Mouse (Mus musculus) CH12F3 (cell line): Measurements from ENCODE around the gene Nsf.

ENCODE experiments used
- in situ Hi-C: fragments of 300-500 bp; cut with MboI; formaldehyde crosslinking; loops from 2 replicates; pipeline ENCODE4 v1.14.3; 2020; ENCODE audit warnings: low sequenced_read_pairs

The Nsf gene

DNA sequence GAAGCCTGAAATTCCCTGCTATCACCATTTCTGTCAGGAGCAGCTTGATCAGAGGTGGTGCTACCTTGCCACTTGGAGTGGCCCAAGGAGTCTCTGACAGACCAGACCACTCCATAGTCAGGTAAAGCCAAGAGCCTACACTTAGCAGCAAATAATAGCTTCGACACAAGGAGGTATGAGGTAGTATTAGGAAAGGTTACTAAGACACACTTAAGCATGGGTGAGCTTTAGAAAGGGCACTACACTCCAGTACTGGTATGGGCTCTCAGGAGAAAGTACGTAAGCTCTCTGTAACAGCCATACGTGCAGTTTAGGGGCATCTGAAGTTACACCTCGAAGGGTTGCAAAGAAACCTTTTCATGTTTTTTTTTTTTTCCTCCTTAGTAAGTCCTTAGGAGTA, 11.1 kb downstream of the Nsf start:
- in situ Hi-C loops, result no loop called here

GRCm38 (mm10) chr11:103941351-103941750, 12.5 kb downstream of the Nsf start:
- in situ Hi-C loops, result no loop called here

DNA sequence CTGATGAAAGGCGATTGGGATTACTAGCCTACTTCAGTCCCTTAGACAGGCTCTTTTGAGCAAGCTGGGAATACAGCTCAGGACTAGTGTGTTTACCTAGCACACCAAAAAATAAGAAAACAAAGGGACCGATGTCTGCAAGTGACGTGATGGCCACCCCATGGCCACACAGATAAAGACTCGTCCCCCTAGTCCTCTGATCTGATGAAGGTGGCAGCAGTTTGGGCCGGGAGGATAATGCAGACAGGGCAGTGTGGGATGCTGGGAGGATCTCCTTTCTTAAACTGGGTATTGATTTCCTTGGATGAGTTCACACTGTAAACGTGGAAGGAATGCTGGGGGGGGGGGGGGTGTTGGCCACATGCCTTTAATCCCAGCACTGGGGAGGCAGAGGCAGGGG, 13.0 kb downstream of the Nsf start:
- in situ Hi-C loops, result no loop called here

DNA sequence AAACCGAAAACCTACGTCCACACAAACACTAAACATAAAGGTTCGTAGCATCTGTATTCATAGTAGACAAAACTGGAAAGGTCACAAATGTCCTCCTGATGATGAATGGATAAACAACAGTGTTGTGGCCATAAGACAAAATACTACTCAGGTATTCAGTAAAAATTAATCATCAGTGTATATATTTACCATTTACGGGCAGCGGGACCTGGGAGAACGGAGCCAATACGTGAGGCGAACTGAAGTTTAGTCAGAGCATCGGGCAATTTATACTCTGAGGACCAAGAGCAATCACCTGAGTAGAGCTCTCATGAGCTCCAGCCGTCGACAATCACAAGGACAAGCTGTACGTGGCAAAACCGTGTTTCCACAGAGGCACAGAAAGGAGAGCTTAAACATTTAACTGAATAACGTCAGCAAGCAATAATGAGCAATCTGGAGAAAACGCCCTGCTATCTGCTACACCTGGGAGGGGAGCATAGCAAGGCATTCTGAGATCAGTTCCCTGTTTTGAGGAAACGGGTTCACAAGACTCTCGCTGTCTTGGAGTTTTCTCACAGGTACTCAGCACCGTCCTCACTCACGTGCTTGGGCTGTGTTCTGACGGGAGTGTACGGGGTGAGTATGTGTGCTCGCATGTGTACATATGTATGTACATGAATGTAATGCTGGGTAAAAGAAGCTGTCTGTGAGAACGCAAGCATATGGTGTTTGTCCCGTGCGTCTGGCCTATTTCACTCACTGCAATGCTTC, 15.7 kb downstream of the Nsf start:
- in situ Hi-C loops, result no loop called here

DNA sequence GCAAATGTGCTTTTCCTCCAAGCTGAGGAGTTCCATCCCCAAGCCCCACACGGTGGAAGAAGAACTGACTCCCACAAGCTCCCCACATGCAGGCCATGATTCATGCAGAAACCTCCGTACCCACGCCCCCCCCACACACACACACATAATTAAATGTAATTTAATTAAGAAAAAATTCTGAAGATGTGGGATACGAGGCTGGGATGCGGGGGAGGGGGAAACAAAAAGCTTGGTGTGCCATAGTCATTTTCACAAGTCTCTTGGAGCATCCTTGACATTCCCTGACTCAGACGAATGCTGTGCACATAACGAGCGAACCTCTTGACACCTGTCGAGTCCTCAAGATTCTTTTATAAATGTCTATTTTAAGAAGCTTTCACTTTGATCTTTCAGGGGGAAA, 16.4 kb downstream of the Nsf start:
- in situ Hi-C loops, result no loop called here

- in situ Hi-C loops, result no loop called here
These were observed 18.1 kb downstream of the Nsf start for GRCm38 (mm10) chr11:103935717-103936116.

DNA sequence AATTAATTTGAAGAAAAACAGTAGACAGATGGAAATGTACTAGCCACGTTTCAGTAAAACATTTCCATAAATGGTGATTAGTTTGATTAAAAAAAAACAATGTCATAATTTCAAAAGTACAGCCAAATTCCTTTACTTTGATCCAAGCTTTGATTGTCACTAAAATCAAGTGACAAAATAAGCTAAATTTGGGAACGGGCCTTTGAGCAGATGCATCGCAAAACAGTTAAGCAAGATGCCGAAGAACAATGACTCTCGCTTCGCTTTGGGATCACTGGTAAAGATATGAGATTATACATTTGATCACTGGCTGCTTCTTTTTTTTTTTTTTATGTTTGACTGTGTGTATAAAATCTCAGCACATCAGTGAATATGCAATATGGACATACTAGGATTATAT, 20.0 kb downstream of the Nsf start:
- in situ Hi-C loops, result no loop called here

GRCm38 (mm10) chr11:103923957-103924356, 29.9 kb downstream of the Nsf start:
- in situ Hi-C loops, result no loop called here

- in situ Hi-C loops, result no loop called here
These were observed 30.6 kb downstream of the Nsf start for GRCm38 (mm10) chr11:103923272-103923671.

DNA sequence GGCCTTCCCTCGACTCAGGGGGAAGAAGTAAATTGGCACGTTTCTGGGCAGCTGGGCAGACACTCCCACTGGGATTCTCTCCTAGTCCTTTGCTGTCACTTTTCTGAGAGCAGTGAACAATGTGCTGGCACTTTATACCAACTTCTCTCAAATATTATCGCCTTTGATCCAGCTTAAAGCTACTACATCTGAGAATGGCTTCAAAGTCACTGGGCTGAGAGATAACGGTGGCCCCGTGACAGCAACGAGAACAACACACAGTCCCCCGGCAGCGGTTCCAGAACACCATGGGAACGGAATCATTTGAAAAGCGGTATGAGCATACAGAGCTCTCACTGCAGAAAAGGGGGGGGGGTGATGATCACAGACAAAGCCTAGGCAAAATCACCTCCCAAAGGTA, 31.0 kb downstream of the Nsf start:
- in situ Hi-C loops, result no loop called here

DNA sequence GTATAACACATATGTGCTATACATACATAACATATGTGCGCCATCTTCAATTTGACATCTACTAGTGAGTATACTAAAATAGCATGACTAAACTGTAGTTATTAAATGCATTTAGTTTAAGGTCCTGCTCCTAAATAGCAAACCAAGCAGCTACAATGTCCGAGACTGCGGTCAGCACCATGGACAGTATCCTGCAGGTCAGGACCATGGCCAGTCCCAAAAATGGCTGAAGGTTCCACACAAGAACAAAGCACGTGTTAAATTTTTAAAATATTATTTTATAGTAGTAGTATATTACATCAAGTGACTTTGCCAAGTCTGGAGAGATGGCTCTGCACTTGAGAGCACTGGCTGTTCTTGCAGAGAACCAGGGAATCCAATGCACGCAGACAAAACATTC, 33.2 kb downstream of the Nsf start:
- in situ Hi-C loops, result no loop called here

GRCm38 (mm10) chr11:103916807-103917206, 37.0 kb downstream of the Nsf start:
- in situ Hi-C loops, result loop anchor here (10.0 kb wide), 1 partner anchor 152 kb away; no protein-coding TSS in a partner anchor

DNA sequence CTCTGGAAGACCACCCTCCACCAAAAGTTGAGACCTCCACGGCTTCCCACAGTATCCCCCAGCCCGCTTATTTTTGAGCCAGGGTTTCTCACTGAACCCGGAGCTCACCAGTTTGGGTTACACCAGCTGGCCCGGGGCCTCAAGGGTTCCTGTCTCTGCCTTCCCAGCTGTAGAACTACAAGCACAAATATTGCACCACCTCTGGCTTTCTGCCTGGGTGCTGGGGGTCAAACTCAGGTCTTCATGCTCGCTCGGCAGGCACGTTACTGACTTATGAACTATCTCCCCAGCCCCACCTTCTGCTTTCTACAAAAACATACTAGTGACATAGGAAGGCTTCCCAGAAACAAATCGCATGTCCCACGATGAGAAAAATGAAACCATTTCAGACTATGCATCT, 38.2 kb downstream of the Nsf start:
- in situ Hi-C loops, result loop anchor here (10.0 kb wide), 1 partner anchor 151 kb away; no protein-coding TSS in a partner anchor

GRCm38 (mm10) chr11:103910993-103911585, 42.8 kb downstream of the Nsf start:
- in situ Hi-C loops, result loop anchor here (10.0 kb wide), 1 partner anchor 146 kb away; no protein-coding TSS in a partner anchor

GRCm38 (mm10) chr11:103910531-103910930, 43.3 kb downstream of the Nsf start:
- in situ Hi-C loops, result loop anchor here (10.0 kb wide), 1 partner anchor 146 kb away; no protein-coding TSS in a partner anchor

DNA sequence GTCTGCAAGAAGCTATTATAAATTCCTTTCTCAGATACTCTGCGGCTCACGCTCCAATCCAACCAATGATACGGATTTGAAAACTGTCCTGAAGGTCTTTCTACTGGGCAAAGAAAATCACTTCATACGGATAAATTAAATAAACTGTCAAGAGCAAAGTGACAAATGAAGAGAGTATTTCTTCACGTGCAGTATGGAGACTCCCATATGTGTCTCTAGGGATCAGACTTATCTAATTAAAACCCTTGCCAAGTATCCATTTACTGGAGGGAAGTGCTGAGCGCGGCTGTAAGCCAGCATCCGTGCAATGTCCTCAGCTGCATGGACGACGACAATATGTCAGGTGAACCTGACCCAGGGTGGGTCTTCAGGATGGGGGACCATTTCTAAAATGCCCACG, 44.0 kb downstream of the Nsf start:
- in situ Hi-C loops, result loop anchor here (10.0 kb wide), 1 partner anchor 145 kb away; no protein-coding TSS in a partner anchor

GRCm38 (mm10) chr11:103909396-103909795, 44.5 kb downstream of the Nsf start:
- in situ Hi-C loops, result no loop called here

- in situ Hi-C loops, result no loop called here
These were observed 47.7 kb downstream of the Nsf start for GRCm38 (mm10) chr11:103906051-103906719.

- in situ Hi-C loops, result no loop called here
These were observed 48.4 kb downstream of the Nsf start for GRCm38 (mm10) chr11:103905506-103905905.

DNA sequence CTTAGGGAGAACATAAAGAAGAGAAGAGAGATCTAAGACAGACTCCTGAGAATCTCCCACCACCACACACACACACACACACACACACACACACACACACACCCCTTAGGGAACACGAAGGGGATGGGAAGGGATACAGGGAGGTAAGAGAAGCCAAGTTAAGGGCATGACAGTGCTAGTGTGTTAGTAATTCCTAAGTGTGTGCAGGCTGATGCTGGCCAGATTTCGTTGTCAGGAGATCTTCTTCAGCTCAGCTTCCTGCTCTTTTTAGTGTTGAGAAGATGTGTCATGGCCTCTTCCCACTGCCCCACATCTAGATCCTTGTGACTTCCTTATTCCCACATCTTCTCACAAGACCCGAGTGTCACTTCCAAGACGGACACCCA, 52.3 kb downstream of the Nsf start:
- in situ Hi-C loops, result no loop called here

GRCm38 (mm10) chr11:103900803-103901580, 52.9 kb downstream of the Nsf start:
- in situ Hi-C loops, result no loop called here
